Mouse (Mus musculus) retina, embryonic 14.5 days (tissue): ENCODE data around the gene Spred2.

ENCODE experiments used
- DNase-seq: peaks from one replicate; pipeline ENCODE4 v3.0.0-alpha.2; 2015; ENCODE audit warnings: low spot score

Gene Spred2

GRCm38 (mm10) chr11:19984029-19984428 lies 59.9 kb downstream of the Spred2 start:
- DNase-seq: no peak

- DNase-seq: no peak
These were observed 61.2 kb downstream of the Spred2 start for GRCm38 (mm10) chr11:19985283-19985854.

GRCm38 (mm10) chr11:19986443-19986861 lies 62.3 kb downstream of the Spred2 start:
- DNase-seq: no peak

GRCm38 (mm10) chr11:19986871-19987755 lies 62.9 kb downstream of the Spred2 start:
- DNase-seq: no peak

- no peak for DNase-seq
These were observed 63.5 kb downstream of the Spred2 start for GRCm38 (mm10) chr11:19987756-19988091.

GRCm38 (mm10) chr11:19988224-19988623 lies 64.0 kb downstream of the Spred2 start:
- no peak for DNase-seq

GRCm38 (mm10) chr11:19988631-19989030 lies 64.5 kb downstream of the Spred2 start:
- no peak for DNase-seq

GRCm38 (mm10) chr11:19989141-19989910 lies 65.2 kb downstream of the Spred2 start:
- DNase-seq: no peak

GRCm38 (mm10) chr11:19990731-19991130 lies 66.6 kb downstream of the Spred2 start:
- no peak for DNase-seq

GRCm38 (mm10) chr11:19991303-19991976 lies 67.3 kb downstream of the Spred2 start:
- no peak for DNase-seq

GRCm38 (mm10) chr11:19992341-19993281 lies 68.4 kb downstream of the Spred2 start:
- DNase-seq: no peak

GRCm38 (mm10) chr11:19993753-19994152 lies 69.6 kb downstream of the Spred2 start:
- no peak for DNase-seq

- DNase-seq: no peak
These were observed 70.2 kb downstream of the Spred2 start for GRCm38 (mm10) chr11:19994262-19994790.

GRCm38 (mm10) chr11:19997940-19998339 lies 73.8 kb downstream of the Spred2 start:
- no peak for DNase-seq

GRCm38 (mm10) chr11:20002883-20003282 lies 78.7 kb downstream of the Spred2 start:
- DNase-seq: no peak

GRCm38 (mm10) chr11:20007701-20008100 lies 83.5 kb downstream of the Spred2 start:
- DNase-seq: no peak

- DNase-seq: no peak
These were observed 87.2 kb downstream of the Spred2 start for GRCm38 (mm10) chr11:20011210-20011978.

GRCm38 (mm10) chr11:20013366-20013765 lies 89.2 kb downstream of the Spred2 start:
- DNase-seq: no peak

- DNase-seq: no peak
These were observed 93.8 kb downstream of the Spred2 start for GRCm38 (mm10) chr11:20017937-20018336.

- no peak for DNase-seq
These were observed 94.7 kb downstream of the Spred2 start for GRCm38 (mm10) chr11:20018905-20019304.
